In genomic region chr2:73443985-73444384, GRCm38 (mm10) we compare ENCODE assay signal across 25 mouse cellular contexts. TPM values are rescaled to one million over a fixed set of nuclear protein-coding genes. Genes with fewer than 3 reads are reported as not detected.
DNase-seq lines count a peak whose midpoint lies in the region; ATAC-seq lines count a peak whose summit lies in the region.
"Had no signal": no experiment of that assay in that cellular context is flagged by ENCODE, and none has a peak within 500 bp of the region (broad histone marks: within the 10 kb centered on the region; RNA-seq: fewer than 3 reads in every experiment).

No protein-coding gene starts in this region.

- no peaks in the 10 kb centered on the region for H3K36me3 ChIP-seq in forebrain, embryonic 11.5 days (ENCODE audit: control insufficient read depth, insufficient read depth, low read length)
- H3K36me3 ChIP-seq in forebrain, embryonic 10.5 days (replicated peaks) = peaks cover 41% of the 10 kb centered on the region
- H3K36me3 ChIP-seq in midbrain, embryonic 14.5 days (ENCODE audit: control insufficient read depth, insufficient read depth, low read length) = no peaks in the 10 kb centered on the region
- no peaks in the 10 kb centered on the region for H3K36me3 ChIP-seq in midbrain, embryonic 13.5 days
- H3K36me3 ChIP-seq: hindbrain, embryonic 13.5 days; neural tube, embryonic 12.5 days had no signal

- H3K9me3 ChIP-seq in forebrain, embryonic 11.5 days (ENCODE audit: control insufficient read depth, low read length) = no peaks in the 10 kb centered on the region
- H3K9me3 ChIP-seq in forebrain, embryonic 10.5 days = no peaks in the 10 kb centered on the region
- H3K9me3 ChIP-seq in midbrain, embryonic 14.5 days (ENCODE audit: control insufficient read depth, low read length) = no peaks in the 10 kb centered on the region
- H3K9me3 ChIP-seq in midbrain, embryonic 13.5 days = no peaks in the 10 kb centered on the region
- H3K9me3 ChIP-seq: forebrain, embryonic 13.5 days; heart, embryonic 13.5 days; hindbrain, embryonic 13.5 days; intestine, embryonic 15.5 days; liver, embryonic 13.5 days; neural tube, embryonic 12.5 days had no signal

- H3K27me3 ChIP-seq in forebrain, embryonic 11.5 days (ENCODE audit: control insufficient read depth, insufficient read depth, low read length) = no peaks in the 10 kb centered on the region
- H3K27me3 ChIP-seq in forebrain, embryonic 10.5 days (ENCODE audit: poor library complexity, severe bottlenecking) = no peaks in the 10 kb centered on the region
- H3K27me3 ChIP-seq in midbrain, embryonic 14.5 days (ENCODE audit: control insufficient read depth, insufficient read depth, low read length) = no peaks in the 10 kb centered on the region
- no peaks in the 10 kb centered on the region for H3K27me3 ChIP-seq in midbrain, embryonic 13.5 days
- H3K27me3 ChIP-seq: forebrain, embryonic 13.5 days; heart, embryonic 13.5 days; hindbrain, embryonic 13.5 days; intestine, embryonic 15.5 days; liver, embryonic 13.5 days; neural tube, embryonic 12.5 days had no signal

- H3K27ac ChIP-seq in forebrain, embryonic 11.5 days (ENCODE audit: low read depth, low read length) = no peak overlapping the region
- H3K27ac ChIP-seq in forebrain, embryonic 10.5 days = no peak overlapping the region
- H3K27ac ChIP-seq in midbrain, embryonic 14.5 days (replicated peaks; ENCODE audit: low read depth, low read length) = no peak overlapping the region
- no peak overlapping the region for H3K27ac ChIP-seq in midbrain, embryonic 13.5 days
- H3K27ac ChIP-seq: forebrain, embryonic 13.5 days; heart, adult 2 months; heart, embryonic 13.5 days; hindbrain, embryonic 13.5 days; intestine, embryonic 15.5 days; liver, embryonic 13.5 days; macrophage; neural tube, embryonic 12.5 days had no signal

- H3K4me2 ChIP-seq in forebrain, embryonic 11.5 days (ENCODE audit: low read depth, low read length, severe bottlenecking) = no peak overlapping the region
- H3K4me2 ChIP-seq in midbrain, embryonic 14.5 days (ENCODE audit: low read length) = no peak overlapping the region
- H3K4me2 ChIP-seq in midbrain, embryonic 13.5 days (replicated peaks) = no peak overlapping the region
- H3K4me2 ChIP-seq: forebrain, embryonic 13.5 days; heart, embryonic 13.5 days; hindbrain, embryonic 13.5 days; intestine, embryonic 15.5 days; liver, embryonic 13.5 days; neural tube, embryonic 12.5 days had no signal

- DNase-seq in forebrain, embryonic 11.5 days (ENCODE audit: low spot score) = peak; percentile 34
- no peak for DNase-seq in forebrain, embryonic 10.5 days (ENCODE audit: extremely low spot score, low spot score)
- peak; percentile 19 for DNase-seq in layer of hippocampus, adult 11-12 months (ENCODE audit: low spot score)
- DNase-seq in layer of hippocampus, postnatal 10 days (ENCODE audit: low spot score in 2 of 2) = no peak
- peak; percentile 52 for DNase-seq in midbrain, embryonic 14.5 days
- no peak for DNase-seq in urinary bladder, postnatal 36 days (ENCODE audit: low spot score in 2 of 2)
- DNase-seq: adrenal gland, postnatal 14 days; cerebellum, adult 9-10 months; gastrocnemius, postnatal 14 days; heart, adult 2 months; kidney, adult 8-10 months; kidney, postnatal 10 days; liver, embryonic 13.5 days; lung, adult 2 months; retina, postnatal 1 day; right cerebral cortex, postnatal 4 days; thymus, postnatal 25 days had no signal

- peaks cover 5% of the 10 kb centered on the region; the same call in 1 of the 2 replicates for H3K4me1 ChIP-seq in forebrain, embryonic 11.5 days (replicated peaks; ENCODE audit: control insufficient read depth, insufficient read depth, low read length)
- peaks cover 9% of the 10 kb centered on the region for H3K4me1 ChIP-seq in forebrain, embryonic 10.5 days
- H3K4me1 ChIP-seq in midbrain, embryonic 14.5 days (ENCODE audit: control insufficient read depth, insufficient read depth, low read length) = peaks cover 12% of the 10 kb centered on the region; the same call in 1 of the 2 replicates
- peaks cover 24% of the 10 kb centered on the region for H3K4me1 ChIP-seq in midbrain, embryonic 13.5 days (replicated peaks)
- H3K4me1 ChIP-seq: heart, embryonic 13.5 days; intestine, embryonic 15.5 days had no signal

- H3K9ac ChIP-seq in forebrain, embryonic 11.5 days (ENCODE audit: low read length) = no peak overlapping the region
- H3K9ac ChIP-seq in midbrain, embryonic 14.5 days (replicated peaks; ENCODE audit: low read length) = no peak overlapping the region
- H3K9ac ChIP-seq in midbrain, embryonic 13.5 days (replicated peaks) = no peak overlapping the region
- H3K9ac ChIP-seq: forebrain, embryonic 13.5 days; heart, embryonic 13.5 days; hindbrain, embryonic 13.5 days; intestine, embryonic 15.5 days; liver, embryonic 13.5 days; neural tube, embryonic 12.5 days had no signal

- WGBS in forebrain, embryonic 11.5 days = 83% methylated on average over 10 of the region's 10 CpGs
- 86% methylated on average over 10 of the region's 10 CpGs for WGBS in forebrain, embryonic 10.5 days
- 33% methylated on average over 10 of the region's 10 CpGs for WGBS in midbrain, embryonic 14.5 days
- 43% methylated on average over 10 of the region's 10 CpGs for WGBS in midbrain, embryonic 13.5 days

- no peak for ATAC-seq in forebrain, embryonic 11.5 days (replicated peaks; ENCODE audit: low FRiP score)
- ATAC-seq in midbrain, embryonic 14.5 days (ENCODE audit: low FRiP score, low TSS enrichment) = no peak
- no peak for ATAC-seq in midbrain, embryonic 13.5 days
- ATAC-seq: forebrain, embryonic 13.5 days; intestine, embryonic 15.5 days had no signal

- H3K4me3 ChIP-seq in forebrain, embryonic 11.5 days (ENCODE audit: low read depth, low read length) = no peak overlapping the region
- H3K4me3 ChIP-seq in forebrain, embryonic 10.5 days = no peak overlapping the region
- H3K4me3 ChIP-seq in midbrain, embryonic 14.5 days (replicated peaks; ENCODE audit: low read depth, low read length) = no peak overlapping the region
- no peak overlapping the region for H3K4me3 ChIP-seq in midbrain, embryonic 13.5 days (replicated peaks)
- H3K4me3 ChIP-seq: forebrain, embryonic 13.5 days; heart, adult 2 months; heart, embryonic 13.5 days; hindbrain, embryonic 13.5 days; intestine, embryonic 15.5 days; left cerebral cortex, adult 2 months; liver, embryonic 13.5 days; neural tube, embryonic 12.5 days had no signal

RNA-seq across cellular contexts. Expression of gene Gpr155, which starts 57.6 kb away (rescaled TPM):
- polyA plus RNA-seq in forebrain, embryonic 11.5 days (2014; fragmentation: Nextera tagmentation; extraction: Ambion mirVana) = 2.6 and 2.7 TPM in 2 replicates
- 1.6 and 2.2 TPM in 2 replicates for polyA plus RNA-seq in forebrain, embryonic 10.5 days (2016; fragmentation: Nextera tagmentation; extraction: Ambion mirVana)
- 10 to 100 TPM; 36.2 to 40.1 TPM for total RNA-seq in layer of hippocampus, postnatal 10 days (2021)
- 9.6 and 11.0 TPM in 2 replicates for polyA plus RNA-seq in midbrain, embryonic 14.5 days (2014; fragmentation: Nextera tagmentation; extraction: Ambion mirVana)
- polyA plus RNA-seq in midbrain, embryonic 13.5 days (2015; fragmentation: Nextera tagmentation; extraction: Ambion mirVana) = 9.7 and 10.2 TPM in 2 replicates

Comparison
In these comparisons a context has a peak if more than half of its experiments do, and no peak if none do; other contexts are left out.
1. DNase-seq: peak in forebrain, embryonic 11.5 days (single experiment), layer of hippocampus, adult 11-12 months (single experiment) and midbrain, embryonic 14.5 days (single experiment); none in forebrain, embryonic 10.5 days (single experiment), layer of hippocampus, postnatal 10 days (0 of 2) and urinary bladder, postnatal 36 days (0 of 2).